Mouse (Mus musculus) thymus, adult 2 months (tissue): ENCODE results near the gene Psmg4. TPM values are rescaled to one million over a fixed set of nuclear protein-coding genes. Genes with fewer than 3 reads are reported as not detected.

Experiments
- DNase-seq: peaks from one replicate; pipeline ENCODE4 v3.0.0; 2021
- H3K27ac ChIP-seq: fragments of 200-500 bp; 2 replicates; pipeline ENCODE4 v1.5.1; 2012; ENCODE audit warnings: low read length, control low read depth; ENCODE audit not compliant: control insufficient read depth, insufficient read depth
- H3K27me3 ChIP-seq: fragments of 200-500 bp; 2 replicates; pipeline ENCODE4 v1.6.1; 2012; ENCODE audit warnings: mild to moderate bottlenecking, low read length, moderate library complexity, mixed read lengths; ENCODE audit not compliant: control insufficient read depth, insufficient read depth
- H3K36me3 ChIP-seq: fragments of 200-500 bp; 2 replicates; pipeline ENCODE4 v1.6.1; 2012; ENCODE audit warnings: mild to moderate bottlenecking, low read length, moderate library complexity; ENCODE audit not compliant: control insufficient read depth, insufficient read depth
- H3K4me1 ChIP-seq: fragments of 200-500 bp; replicated peaks from 2 replicates; pipeline ENCODE4 v1.6.1; 2012; ENCODE audit warnings: low read length; ENCODE audit not compliant: control insufficient read depth, insufficient read depth
- H3K4me3 ChIP-seq: fragments of 200-500 bp; 2 replicates; pipeline ENCODE4 v1.5.1; 2012; ENCODE audit warnings: mild to moderate bottlenecking, low read length, control low read depth, moderate library complexity; ENCODE audit not compliant: control insufficient read depth, insufficient read depth
- CTCF ChIP-seq: fragments of 200-500 bp; IDR thresholded peaks from 2 replicates; pipeline ENCODE4 v1.5.1; 2012; ENCODE audit warnings: mild to moderate bottlenecking, control low read depth, low read length, moderate library complexity, borderline replicate concordance; ENCODE audit not compliant: control insufficient read depth, poor library complexity, insufficient read depth; ENCODE audit errors: extremely low read depth
- POLR2A ChIP-seq: fragments of 200-500 bp; IDR thresholded peaks from 2 replicates; pipeline ENCODE4 v1.6.1; 2012; ENCODE audit warnings: mild to moderate bottlenecking, low read length, control low read depth, moderate library complexity; ENCODE audit not compliant: control insufficient read depth, poor library complexity, insufficient read depth; ENCODE audit errors: extremely low read depth
- WGBS: fragments of 180-500 bp; shearing (Covaris S2); methylation state at CpG from one replicate; pipeline ENCODE4 v1.1.7; 2018; 5-methylcytosine and 5-hydroxymethylcytosine counted together
- polyA plus RNA-seq: library from polyadenylated mRNA; depleted of rRNA; stranded (reverse); fragments of >200 nt; gene quantifications from 2 replicates; pipeline ENCODE4 v1.2.3, GENCODE M21; 2012; rRNA removed

Gene Psmg4
- polyA plus RNA-seq, result 257 and 275 TPM in 2 replicates

- Histone ChIP-seq H3K27ac (peak within 1 kb of the TSS; percentile 49), H3K36me3 (no peaks in the 10 kb centered on the region), H3K4me3 (peak within 1 kb of the TSS; percentile 72), H3K4me1 (peaks cover 9% of the 10 kb centered on the region), H3K27me3 (no peaks in the 10 kb centered on the region)
- WGBS, result 6% methylated on average over 44 of the region's 44 CpGs
- TF ChIP-seq POLR2A (peak; percentile 65; the same call in 1 of the 2 replicates), CTCF (0 out of 2 replicates have a peak, but pooled peaks have one; percentile 16)
- peak; percentile 94 for DNase-seq
Observed at GRCm38 (mm10) chr13:34162491-34163303, at the start of gene Psmg4. Gene Psmg4 (plus strand): TSS chr13:34162964.

- H3K27me3 ChIP-seq, result no peaks in the 10 kb centered on the region
- no peaks in the 10 kb centered on the region for H3K36me3 ChIP-seq
- WGBS, result 95% methylated on average over 3 of the region's 3 CpGs
- DNase-seq, result no peak
- no peak overlapping the region for H3K4me3 ChIP-seq
- H3K4me1 ChIP-seq, result peaks cover 32% of the 10 kb centered on the region
- no peak overlapping the region for H3K27ac ChIP-seq
- TF ChIP-seq CTCF (no peak), POLR2A (no peak)
Observed at GRCm38 (mm10) chr13:34113086-34113485, 49.7 kb upstream of the Psmg4 start.

- H3K4me1 ChIP-seq, result peaks cover 34% of the 10 kb centered on the region
- H3K27me3 ChIP-seq, result no peaks in the 10 kb centered on the region
- no peak for TF ChIP-seq POLR2A
- no peak for TF ChIP-seq CTCF
- no peaks in the 10 kb centered on the region for H3K36me3 ChIP-seq
- H3K4me3 ChIP-seq, result no peak overlapping the region
- peak overlapping the region; percentile 71 for H3K27ac ChIP-seq
- WGBS, result 11% methylated on average over 4 of the region's 4 CpGs
- no peak for DNase-seq
Observed at GRCm38 (mm10) chr13:34114654-34115053, 48.1 kb upstream of the Psmg4 start.

- Histone ChIP-seq H3K27me3 (no peaks in the 10 kb centered on the region), H3K4me3 (no peak overlapping the region), H3K27ac (no peak overlapping the region), H3K4me1 (peaks cover 45% of the 10 kb centered on the region), H3K36me3 (no peaks in the 10 kb centered on the region; the same call in 1 of the 2 replicates)
- WGBS, result 75% methylated on average over 6 of the region's 6 CpGs
- DNase-seq, result no peak
- TF ChIP-seq POLR2A (no peak), CTCF (no peak)
Observed at GRCm38 (mm10) chr13:34116508-34116907, 46.3 kb upstream of the Psmg4 start.

GRCm38 (mm10) chr13:34118816-34119215 is 43.9 kb upstream of the Psmg4 start:
- no peaks in the 10 kb centered on the region for H3K27me3 ChIP-seq
- no peak overlapping the region for H3K4me3 ChIP-seq
- H3K27ac ChIP-seq, result peak overlapping the region; percentile 91
- H3K4me1 ChIP-seq, result peaks cover 45% of the 10 kb centered on the region
- no peaks in the 10 kb centered on the region; the same call in 1 of the 2 replicates for H3K36me3 ChIP-seq
- TF ChIP-seq CTCF, result no peak
- DNase-seq, result no peak
- WGBS, result 29% methylated on average over 4 of the region's 4 CpGs

- Histone ChIP-seq H3K4me1 (peaks cover 39% of the 10 kb centered on the region), H3K36me3 (no peaks in the 10 kb centered on the region; the same call in 1 of the 2 replicates), H3K27ac (peak overlapping the region; percentile 96), H3K4me3 (no peak overlapping the region), H3K27me3 (no peaks in the 10 kb centered on the region)
- WGBS, result 6% methylated on average over 4 of the region's 4 CpGs
- no peak for DNase-seq
- no peak for TF ChIP-seq CTCF
- no peak for TF ChIP-seq POLR2A
Observed at GRCm38 (mm10) chr13:34119406-34119805, 43.4 kb upstream of the Psmg4 start.
